Mouse (Mus musculus): Measurements from ENCODE around the gene Hipk2. TPM values are rescaled to one million over a fixed set of nuclear protein-coding genes. Genes with fewer than 3 reads are reported as not detected.

Hipk2 gene
- polyA plus RNA-seq, 1 experiment from 2014 or later: 25.8 TPM

GRCm38 (mm10) chr6:38821686-38822085 is 54.3 kb downstream of the Hipk2 start:
- ATAC-seq (ENCODE audit: low FRiP score): no peak
- 82% methylated on average over 2 of the region's 2 CpGs for WGBS

GRCm38 (mm10) chr6:38820862-38821261 is 55.1 kb downstream of the Hipk2 start:
- no peak for ATAC-seq (ENCODE audit: low FRiP score)
- Histone ChIP-seq H3K27ac (ENCODE audit: low read depth, low read length) (no peak overlapping the region), H3K9me3 (ENCODE audit: control insufficient read depth, low read length) (no peaks in the 10 kb centered on the region), H3K4me3 (ENCODE audit: low read depth, low read length) (no peak overlapping the region), H3K36me3 (ENCODE audit: control insufficient read depth, insufficient read depth, low read length) (peaks cover 10% of the 10 kb centered on the region), H3K4me1 (ENCODE audit: control insufficient read depth, insufficient read depth, low read length) (no peaks in the 10 kb centered on the region), H3K4me2 (no peak overlapping the region), H3K9ac (ENCODE audit: low read length) (no peak overlapping the region), H3K27me3 (ENCODE audit: control insufficient read depth, insufficient read depth, low read length) (no peaks in the 10 kb centered on the region)
- 85% methylated on average over 1 of the region's 1 CpGs for WGBS
- no peak for DNase-seq (ENCODE audit: low spot score, missing footprints)

More at GRCm38 (mm10) chr6:38821686-38822085, 54.3 kb downstream of the Hipk2 start:
- no peak overlapping the region for H3K27ac ChIP-seq (ENCODE audit: low read depth, low read length)
- no peak overlapping the region for H3K4me3 ChIP-seq (ENCODE audit: low read depth, low read length)
- H3K9ac ChIP-seq (ENCODE audit: low read length): no peak overlapping the region
- H3K9me3 ChIP-seq (ENCODE audit: control insufficient read depth, low read length): no peaks in the 10 kb centered on the region
- peaks cover 10% of the 10 kb centered on the region for H3K36me3 ChIP-seq (ENCODE audit: control insufficient read depth, insufficient read depth, low read length)
- H3K27me3 ChIP-seq (ENCODE audit: control insufficient read depth, insufficient read depth, low read length): no peaks in the 10 kb centered on the region
- no peak overlapping the region for H3K4me2 ChIP-seq
- no peaks in the 10 kb centered on the region for H3K4me1 ChIP-seq (ENCODE audit: control insufficient read depth, insufficient read depth, low read length)
- no peak for DNase-seq (ENCODE audit: low spot score, missing footprints)

GRCm38 (mm10) chr6:38816216-38816615 is 59.7 kb downstream of the Hipk2 start:
- Histone ChIP-seq H3K4me3 (ENCODE audit: low read depth, low read length) (no peak overlapping the region), H3K36me3 (ENCODE audit: control insufficient read depth, insufficient read depth, low read length) (peaks cover 10% of the 10 kb centered on the region), H3K27ac (ENCODE audit: low read depth, low read length) (no peak overlapping the region), H3K9ac (ENCODE audit: low read length) (no peak overlapping the region), H3K4me1 (ENCODE audit: control insufficient read depth, insufficient read depth, low read length) (no peaks in the 10 kb centered on the region), H3K4me2 (no peak overlapping the region), H3K9me3 (ENCODE audit: control insufficient read depth, low read length) (no peaks in the 10 kb centered on the region), H3K27me3 (ENCODE audit: control insufficient read depth, insufficient read depth, low read length) (no peaks in the 10 kb centered on the region)
- DNase-seq (ENCODE audit: low spot score, missing footprints) (no peak), ATAC-seq (ENCODE audit: low FRiP score) (no peak)
- 88% methylated on average over 1 of the region's 1 CpGs for WGBS

GRCm38 (mm10) chr6:38815582-38815981 is 60.4 kb downstream of the Hipk2 start:
- H3K9me3 ChIP-seq (ENCODE audit: control insufficient read depth, low read length): no peaks in the 10 kb centered on the region
- peaks cover 10% of the 10 kb centered on the region for H3K36me3 ChIP-seq (ENCODE audit: control insufficient read depth, insufficient read depth, low read length)
- H3K4me2 ChIP-seq: no peak overlapping the region
- H3K4me3 ChIP-seq (ENCODE audit: low read depth, low read length): no peak overlapping the region
- H3K9ac ChIP-seq (ENCODE audit: low read length): no peak overlapping the region
- DNase-seq (ENCODE audit: low spot score, missing footprints) (no peak), ATAC-seq (ENCODE audit: low FRiP score) (no peak)
- no peak overlapping the region for H3K27ac ChIP-seq (ENCODE audit: low read depth, low read length)
- no peaks in the 10 kb centered on the region for H3K27me3 ChIP-seq (ENCODE audit: control insufficient read depth, insufficient read depth, low read length)
- 73% methylated on average over 2 of the region's 2 CpGs for WGBS
- H3K4me1 ChIP-seq (ENCODE audit: control insufficient read depth, insufficient read depth, low read length): no peaks in the 10 kb centered on the region

- Histone ChIP-seq H3K4me1 (ENCODE audit: control insufficient read depth, insufficient read depth, low read length) (no peaks in the 10 kb centered on the region), H3K27ac (ENCODE audit: low read depth, low read length) (no peak overlapping the region), H3K36me3 (ENCODE audit: control insufficient read depth, insufficient read depth, low read length) (peaks cover 10% of the 10 kb centered on the region), H3K9ac (ENCODE audit: low read length) (no peak overlapping the region), H3K27me3 (ENCODE audit: control insufficient read depth, insufficient read depth, low read length) (no peaks in the 10 kb centered on the region), H3K4me2 (no peak overlapping the region), H3K4me3 (ENCODE audit: low read depth, low read length) (no peak overlapping the region), H3K9me3 (ENCODE audit: control insufficient read depth, low read length) (no peaks in the 10 kb centered on the region)
- no peak for ATAC-seq (ENCODE audit: low FRiP score)
- no peak for DNase-seq (ENCODE audit: low spot score, missing footprints)
- WGBS: 91% methylated on average over 2 of the region's 2 CpGs
These were observed 61.3 kb downstream of the Hipk2 start for GRCm38 (mm10) chr6:38814690-38815089.

- H3K36me3 ChIP-seq (ENCODE audit: control insufficient read depth, insufficient read depth, low read length): no peaks in the 10 kb centered on the region; the same call in 1 of the 2 replicates
- H3K9me3 ChIP-seq (ENCODE audit: control insufficient read depth, low read length): no peaks in the 10 kb centered on the region
- 89% methylated on average over 4 of the region's 4 CpGs for WGBS
- DNase-seq (ENCODE audit: low spot score, missing footprints) (no peak), ATAC-seq (ENCODE audit: low FRiP score) (no peak)
- no peak overlapping the region for H3K27ac ChIP-seq (ENCODE audit: low read depth, low read length)
- no peak overlapping the region for H3K4me2 ChIP-seq
- no peaks in the 10 kb centered on the region for H3K4me1 ChIP-seq (ENCODE audit: control insufficient read depth, insufficient read depth, low read length)
- H3K9ac ChIP-seq (ENCODE audit: low read length): no peak overlapping the region
- H3K27me3 ChIP-seq (ENCODE audit: control insufficient read depth, insufficient read depth, low read length): no peaks in the 10 kb centered on the region
- no peak overlapping the region for H3K4me3 ChIP-seq (ENCODE audit: low read depth, low read length)
These were observed 64.4 kb downstream of the Hipk2 start for GRCm38 (mm10) chr6:38811459-38812145.

- DNase-seq (ENCODE audit: low spot score, missing footprints): no peak
- Histone ChIP-seq H3K4me3 (ENCODE audit: low read depth, low read length) (no peak overlapping the region), H3K4me2 (no peak overlapping the region), H3K27ac (ENCODE audit: low read depth, low read length) (no peak overlapping the region), H3K9ac (ENCODE audit: low read length) (no peak overlapping the region), H3K27me3 (ENCODE audit: control insufficient read depth, insufficient read depth, low read length) (no peaks in the 10 kb centered on the region), H3K36me3 (ENCODE audit: control insufficient read depth, insufficient read depth, low read length) (no peaks in the 10 kb centered on the region; the same call in none of the 2 replicates), H3K9me3 (ENCODE audit: control insufficient read depth, low read length) (no peaks in the 10 kb centered on the region), H3K4me1 (ENCODE audit: control insufficient read depth, insufficient read depth, low read length) (no peaks in the 10 kb centered on the region)
- 64% methylated on average over 2 of the region's 2 CpGs for WGBS
- ATAC-seq (ENCODE audit: low FRiP score): no peak
These were observed 65.9 kb downstream of the Hipk2 start for GRCm38 (mm10) chr6:38810121-38810475.

- 73% methylated on average over 10 of the region's 10 CpGs for WGBS
- Histone ChIP-seq H3K27me3 (ENCODE audit: control insufficient read depth, insufficient read depth, low read length) (no peaks in the 10 kb centered on the region), H3K4me1 (ENCODE audit: control insufficient read depth, insufficient read depth, low read length) (no peaks in the 10 kb centered on the region), H3K4me2 (no peak overlapping the region), H3K4me3 (ENCODE audit: low read depth, low read length) (no peak overlapping the region), H3K36me3 (ENCODE audit: control insufficient read depth, insufficient read depth, low read length) (no peaks in the 10 kb centered on the region; the same call in none of the 2 replicates), H3K9me3 (ENCODE audit: control insufficient read depth, low read length) (no peaks in the 10 kb centered on the region), H3K9ac (ENCODE audit: low read length) (no peak overlapping the region), H3K27ac (ENCODE audit: low read depth, low read length) (no peak overlapping the region)
- no peak for DNase-seq (ENCODE audit: low spot score, missing footprints)
- no peak for ATAC-seq (ENCODE audit: low FRiP score)
These were observed 66.4 kb downstream of the Hipk2 start for GRCm38 (mm10) chr6:38809396-38810120.

GRCm38 (mm10) chr6:38808317-38808716 is 67.6 kb downstream of the Hipk2 start:
- no peaks in the 10 kb centered on the region; the same call in none of the 2 replicates for H3K36me3 ChIP-seq (ENCODE audit: control insufficient read depth, insufficient read depth, low read length)
- H3K27ac ChIP-seq (ENCODE audit: low read depth, low read length): no peak overlapping the region
- no peak overlapping the region for H3K4me3 ChIP-seq (ENCODE audit: low read depth, low read length)
- no peaks in the 10 kb centered on the region for H3K4me1 ChIP-seq (ENCODE audit: control insufficient read depth, insufficient read depth, low read length)
- H3K4me2 ChIP-seq: no peak overlapping the region
- DNase-seq (ENCODE audit: low spot score, missing footprints) (no peak), ATAC-seq (ENCODE audit: low FRiP score) (no peak)
- no peaks in the 10 kb centered on the region for H3K9me3 ChIP-seq (ENCODE audit: control insufficient read depth, low read length)
- WGBS: 87% methylated on average over 4 of the region's 4 CpGs
- H3K27me3 ChIP-seq (ENCODE audit: control insufficient read depth, insufficient read depth, low read length): no peaks in the 10 kb centered on the region
- H3K9ac ChIP-seq (ENCODE audit: low read length): no peak overlapping the region
